Mouse (Mus musculus): ENCODE measurements around the gene Nol10.

GRCm38 (mm10) chr12:17450503-17450902 is 102.2 kb downstream of the Nol10 start:
- TF ChIP-seq CTCF (conservative IDR thresholded peaks at IDR 0.05; ENCODE audit: low read length) (no peak), POU5F1 (IDR thresholded peaks at IDR 0.05; ENCODE audit: borderline replicate concordance, low read length) (no peak)

Data from E14TG2a.4 (cell line).